Mouse (Mus musculus) forebrain, embryonic 14.5 days (tissue): Measurements from ENCODE around the gene Dennd6a. TPM values are rescaled to one million over a fixed set of nuclear protein-coding genes. Genes with fewer than 3 reads are reported as not detected.
"Not testable (repeated sequence)": the region's sequence is repeated elsewhere in the genome, so short reads cannot be mapped to it uniquely, and the experiment has no call there.

Source experiments
- ATAC-seq: fragments of 200-750 bp; cut with Nextera tagmentation; 2 replicates; pipeline ENCODE4 v1.8.0; 2017; ENCODE audit warnings: mild to moderate bottlenecking, moderate library complexity
- DNase-seq: peaks from one replicate; pipeline ENCODE4 v3.0.0-alpha.2; 2015; ENCODE audit warnings: low spot score
- H3K27ac ChIP-seq: fragments of 300-500 bp; sonication (generic); 2 replicates; pipeline ENCODE4 v1.5.1; 2014; ENCODE audit warnings: low read depth, mild to moderate bottlenecking, control low read depth, low read length, moderate library complexity
- H3K27me3 ChIP-seq: fragments of 300-500 bp; sonication (generic); replicated peaks from 2 replicates; pipeline ENCODE4 v1.6.1; 2014; ENCODE audit warnings: low read length, control low read depth, mixed read lengths; ENCODE audit not compliant: control insufficient read depth, insufficient read depth
- H3K36me3 ChIP-seq: fragments of 300-500 bp; sonication (generic); 2 replicates; pipeline ENCODE4 v1.6.1; 2014; ENCODE audit warnings: low read length, control low read depth; ENCODE audit not compliant: control insufficient read depth, insufficient read depth
- H3K4me1 ChIP-seq: fragments of 300-500 bp; sonication (generic); 2 replicates; pipeline ENCODE4 v1.6.1; 2014; ENCODE audit warnings: antibody characterized with exemption, low read length, control low read depth; ENCODE audit not compliant: control insufficient read depth, insufficient read depth
- H3K4me2 ChIP-seq: fragments of 300-500 bp; sonication (generic); 2 replicates; pipeline ENCODE4 v1.6.1; 2014; ENCODE audit warnings: mild to moderate bottlenecking, control low read depth, low read length
- H3K4me3 ChIP-seq: fragments of 300-500 bp; sonication (generic); 2 replicates; pipeline ENCODE4 v1.5.1; 2014; ENCODE audit warnings: low read depth, low read length, control low read depth
- H3K9ac ChIP-seq: fragments of 300-500 bp; sonication (generic); 2 replicates; pipeline ENCODE4 v1.6.1; 2014; ENCODE audit warnings: mild to moderate bottlenecking, low read length, control low read depth, moderate library complexity
- H3K9me3 ChIP-seq: fragments of 300-500 bp; sonication (generic); replicated peaks from 2 replicates; pipeline ENCODE4 v1.6.1; 2016; ENCODE audit warnings: low read length, control low read depth, mixed read lengths; ENCODE audit not compliant: control insufficient read depth
- WGBS: fragments of 180-500 bp; shearing (Covaris S2); extraction: QIAGEN DNeasy Blood & Tissue Kit; methylation state at CpG from one replicate; pipeline ENCODE4 v1.1.7; 2014; 5-methylcytosine and 5-hydroxymethylcytosine counted together
- polyA plus RNA-seq: library from polyadenylated mRNA; unstranded; fragments of >200 nt; fragmentation: Nextera tagmentation; extraction: Ambion mirVana; gene quantifications from 2 replicates; pipeline ENCODE4 v1.2.1, GENCODE M21; 2014

The Dennd6a gene
- 18.2 and 20.5 TPM in 2 replicates for polyA plus RNA-seq

DNA sequence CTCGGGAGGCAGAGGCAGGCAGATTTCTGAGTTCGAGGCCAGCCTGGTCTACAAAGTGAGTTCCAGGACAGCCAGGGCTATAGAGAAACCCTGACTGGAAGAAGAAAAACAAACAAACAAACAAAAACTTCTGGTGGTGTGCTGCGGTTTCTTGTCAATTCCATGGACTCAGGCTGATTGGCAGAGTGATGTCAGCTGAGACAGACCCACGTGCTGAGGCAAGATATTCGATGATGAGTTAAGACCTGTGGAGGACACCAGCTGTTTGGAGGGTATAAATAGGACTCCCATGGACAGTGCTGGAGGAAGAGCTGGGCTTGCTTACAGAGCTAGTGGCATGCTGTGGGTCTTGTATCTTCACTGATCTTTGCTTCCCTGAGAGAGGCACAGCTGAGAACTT lies at the start of gene Dennd6a:
Dennd6a (plus strand) TSS at position 301 of the 400 bp plus-strand sequence.
- not testable (repeated sequence) for ATAC-seq, H3K27me3 ChIP-seq, H3K4me2 ChIP-seq, H3K27ac ChIP-seq, H3K36me3 ChIP-seq, DNase-seq, H3K9ac ChIP-seq, H3K4me3 ChIP-seq, H3K4me1 ChIP-seq, H3K9me3 ChIP-seq
- WGBS = 90% methylated on average over 5 of the region's 5 CpGs

DNA sequence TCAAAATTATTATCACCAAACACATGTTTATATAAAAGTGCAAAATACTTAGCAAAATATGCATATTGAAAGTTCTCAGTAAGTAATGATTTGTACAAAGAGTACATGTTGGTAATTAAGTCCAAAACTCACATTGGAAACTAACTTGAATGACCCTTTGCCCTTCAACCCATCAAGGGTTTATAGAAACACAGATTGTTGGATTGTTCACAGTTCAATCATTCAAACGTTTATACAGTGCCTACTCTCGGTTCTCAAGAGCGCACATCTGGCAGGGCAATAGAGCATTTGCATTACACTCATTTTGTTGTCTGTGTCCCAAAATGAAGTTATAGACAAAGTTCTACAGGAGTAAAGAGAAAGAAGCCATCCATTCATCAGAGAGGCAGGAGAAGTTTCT lies 47.7 kb upstream of the Dennd6a start:
- H3K4me3 ChIP-seq = no peak overlapping the region

DNA sequence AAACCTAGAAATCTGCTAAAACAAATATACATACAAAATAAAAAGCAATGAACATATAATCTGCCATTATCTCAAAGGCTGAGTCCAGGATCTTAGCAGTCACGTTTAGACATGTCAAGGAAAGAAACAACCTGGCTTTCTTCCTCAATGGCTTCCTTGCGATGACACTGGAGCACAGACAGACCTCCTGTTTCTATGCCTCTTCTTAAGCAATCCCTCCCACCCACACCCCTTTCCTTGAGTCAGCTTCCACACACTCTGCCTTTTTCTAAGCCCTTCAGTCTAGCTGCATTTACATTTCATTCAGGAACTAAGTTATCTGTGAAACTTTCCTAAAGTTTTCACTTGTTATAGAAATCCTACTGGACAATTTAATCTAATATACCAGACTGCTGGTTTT lies 45.4 kb upstream of the Dennd6a start:
- no peaks in the 10 kb centered on the region for H3K36me3 ChIP-seq
- H3K27me3 ChIP-seq = no peaks in the 10 kb centered on the region
- no peak overlapping the region for H3K4me2 ChIP-seq
- H3K27ac ChIP-seq = no peak overlapping the region
- no peak overlapping the region for H3K4me3 ChIP-seq
- DNase-seq = no peak
- no peak for ATAC-seq
- WGBS = 81% methylated on average over 2 of the region's 2 CpGs
- H3K9me3 ChIP-seq = no peaks in the 10 kb centered on the region
- no peak overlapping the region for H3K9ac ChIP-seq
- peaks cover 21% of the 10 kb centered on the region for H3K4me1 ChIP-seq

More for the DNA sequence above, 47.7 kb upstream of the Dennd6a start:
- 43% methylated on average over 3 of the region's 3 CpGs for WGBS
- Histone ChIP-seq H3K36me3 (no peaks in the 10 kb centered on the region), H3K9me3 (no peaks in the 10 kb centered on the region), H3K9ac (no peak overlapping the region), H3K27ac (no peak overlapping the region), H3K4me2 (no peak overlapping the region), H3K4me1 (peaks cover 6% of the 10 kb centered on the region; the same call in 1 of the 2 replicates), H3K27me3 (no peaks in the 10 kb centered on the region)
- no peak for DNase-seq
- no peak for ATAC-seq

DNA sequence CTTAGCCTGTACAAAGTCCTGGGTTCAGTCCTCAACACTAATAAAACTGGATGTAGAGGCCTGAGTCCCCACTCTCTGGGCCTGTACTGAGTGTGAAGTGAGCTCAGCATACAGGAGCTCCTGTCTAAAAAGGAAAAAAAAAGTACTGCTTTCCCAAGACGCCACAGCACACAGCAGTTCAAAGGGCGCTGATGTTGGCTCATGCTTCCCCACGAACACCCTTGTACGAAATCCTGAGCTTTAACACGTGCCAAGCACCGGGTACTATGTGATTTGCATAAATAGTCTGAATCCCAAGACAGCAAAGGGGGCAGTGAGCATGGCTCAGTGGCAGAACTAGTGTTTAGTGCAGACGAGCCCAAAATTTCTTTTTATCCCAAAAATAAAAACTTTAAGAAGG lies 43.3 kb upstream of the Dennd6a start:
- WGBS = 41% methylated on average over 7 of the region's 7 CpGs
- ATAC-seq (no peak), DNase-seq (no peak)
- Histone ChIP-seq H3K27ac (no peak overlapping the region), H3K4me2 (no peak overlapping the region), H3K9me3 (no peaks in the 10 kb centered on the region), H3K4me3 (no peak overlapping the region), H3K9ac (no peak overlapping the region), H3K4me1 (peaks cover 24% of the 10 kb centered on the region), H3K27me3 (no peaks in the 10 kb centered on the region), H3K36me3 (no peaks in the 10 kb centered on the region)

DNA sequence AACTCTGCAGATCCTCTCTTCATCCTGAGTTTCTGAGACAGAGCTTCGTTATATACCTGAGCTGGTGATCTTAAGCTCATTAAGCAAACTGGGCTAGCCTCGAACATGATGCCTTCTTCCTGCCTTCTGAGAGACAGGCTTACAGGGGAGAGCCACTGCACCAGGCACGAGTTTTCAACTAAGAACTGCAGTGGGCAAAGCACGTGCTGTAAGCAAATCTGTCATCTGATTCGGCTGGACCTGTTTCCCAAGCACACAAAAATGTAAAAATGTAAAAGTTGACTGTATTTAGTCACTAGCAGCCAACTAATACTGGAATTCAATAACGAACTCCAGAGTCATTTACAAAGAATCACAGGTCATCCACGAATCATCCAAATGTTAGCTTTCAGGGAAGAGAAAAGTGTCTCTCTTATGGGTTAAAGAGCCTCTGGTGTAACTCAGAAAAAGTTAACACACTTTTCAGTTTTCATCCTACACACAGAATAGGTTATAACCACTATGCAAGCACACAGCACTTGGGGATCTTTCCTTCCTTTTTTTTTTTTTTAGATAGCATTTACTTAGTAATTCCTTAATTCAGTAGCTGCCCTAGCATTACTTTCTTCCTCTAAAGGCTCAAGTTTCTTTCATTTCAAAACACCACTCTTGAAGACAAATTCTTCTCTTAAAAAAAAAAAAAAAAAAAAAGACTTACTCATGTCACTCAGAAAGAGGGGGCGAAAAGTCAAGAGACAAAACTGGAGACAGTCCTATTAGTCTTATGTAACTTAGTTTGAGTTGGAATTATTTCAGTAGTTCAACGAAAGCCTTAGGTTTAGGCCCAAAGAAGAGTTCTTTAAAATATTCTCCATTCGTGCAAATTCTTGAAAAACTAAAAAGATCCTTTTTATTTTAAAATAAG lies 42.0 kb upstream of the Dennd6a start:
- 0 out of 2 replicates have a peak overlapping the region, but pooled peaks have one; percentile 16 for H3K4me2 ChIP-seq
- no peaks in the 10 kb centered on the region for H3K36me3 ChIP-seq
- H3K4me3 ChIP-seq = no peak overlapping the region
- H3K4me1 ChIP-seq = peaks cover 24% of the 10 kb centered on the region
- WGBS = 78% methylated on average over 10 of the region's 10 CpGs
- no peak overlapping the region for H3K9ac ChIP-seq
- no peaks in the 10 kb centered on the region for H3K27me3 ChIP-seq
- DNase-seq (no peak), ATAC-seq (no peak)
- H3K27ac ChIP-seq = no peak overlapping the region
- no peaks in the 10 kb centered on the region for H3K9me3 ChIP-seq

DNA sequence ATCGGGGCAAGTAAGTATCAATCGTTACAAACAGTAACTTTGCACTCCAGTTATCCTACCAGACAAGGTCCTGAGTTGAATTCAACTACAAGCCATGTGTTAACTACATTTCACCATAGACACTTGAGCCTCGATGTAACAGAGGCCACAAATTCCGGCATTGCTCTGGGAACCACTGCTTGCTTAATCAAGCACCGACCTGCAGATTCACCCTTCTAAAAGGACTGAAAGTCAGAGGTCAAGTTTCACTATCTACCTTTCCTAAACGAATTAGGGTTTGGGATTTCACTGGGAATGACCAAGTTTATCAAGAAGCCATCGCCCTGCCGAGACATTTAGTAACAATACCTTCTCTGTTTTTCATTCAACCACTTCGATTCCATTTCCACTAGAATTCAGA lies 40.9 kb upstream of the Dennd6a start:
- Histone ChIP-seq H3K9ac (peak overlapping the region; percentile 91; the same call in 1 of the 2 replicates), H3K4me1 (peaks cover 24% of the 10 kb centered on the region), H3K27me3 (no peaks in the 10 kb centered on the region), H3K9me3 (no peaks in the 10 kb centered on the region), H3K36me3 (no peaks in the 10 kb centered on the region), H3K4me2 (peak overlapping the region; percentile 90), H3K27ac (no peak overlapping the region), H3K4me3 (peak overlapping the region; percentile 95)
- 65% methylated on average over 9 of the region's 9 CpGs for WGBS
- no peak for ATAC-seq
- no peak for DNase-seq

DNA sequence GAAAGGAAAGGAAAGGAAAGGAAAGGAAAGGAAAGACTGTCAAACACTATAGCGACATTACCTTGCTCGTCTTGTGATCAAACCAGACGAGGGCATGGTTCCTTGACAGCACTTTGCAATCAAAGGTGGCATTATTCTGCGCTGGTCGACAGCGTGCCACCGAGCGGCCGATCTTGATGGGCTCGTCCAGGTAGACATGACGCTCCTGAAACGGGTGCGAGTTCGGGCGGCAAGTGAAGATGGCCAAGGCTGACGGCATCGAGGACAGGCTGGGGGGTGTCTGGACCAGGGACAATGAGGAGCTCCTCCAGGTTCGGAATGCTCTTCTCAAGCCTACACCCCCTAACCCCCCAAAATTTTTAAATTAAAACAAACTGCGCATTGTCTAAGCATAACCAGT lies 40.4 kb upstream of the Dennd6a start:
- H3K4me2 ChIP-seq = peak overlapping the region; percentile 90
- peak overlapping the region; percentile 91 for H3K9ac ChIP-seq
- DNase-seq (no peak), ATAC-seq (no peak)
- no peaks in the 10 kb centered on the region for H3K27me3 ChIP-seq
- H3K4me1 ChIP-seq = peaks cover 24% of the 10 kb centered on the region
- H3K9me3 ChIP-seq = no peaks in the 10 kb centered on the region
- peak overlapping the region; percentile 95 for H3K4me3 ChIP-seq
- no peaks in the 10 kb centered on the region for H3K36me3 ChIP-seq
- WGBS = 25% methylated on average over 19 of the region's 19 CpGs
- H3K27ac ChIP-seq = no peak overlapping the region

DNA sequence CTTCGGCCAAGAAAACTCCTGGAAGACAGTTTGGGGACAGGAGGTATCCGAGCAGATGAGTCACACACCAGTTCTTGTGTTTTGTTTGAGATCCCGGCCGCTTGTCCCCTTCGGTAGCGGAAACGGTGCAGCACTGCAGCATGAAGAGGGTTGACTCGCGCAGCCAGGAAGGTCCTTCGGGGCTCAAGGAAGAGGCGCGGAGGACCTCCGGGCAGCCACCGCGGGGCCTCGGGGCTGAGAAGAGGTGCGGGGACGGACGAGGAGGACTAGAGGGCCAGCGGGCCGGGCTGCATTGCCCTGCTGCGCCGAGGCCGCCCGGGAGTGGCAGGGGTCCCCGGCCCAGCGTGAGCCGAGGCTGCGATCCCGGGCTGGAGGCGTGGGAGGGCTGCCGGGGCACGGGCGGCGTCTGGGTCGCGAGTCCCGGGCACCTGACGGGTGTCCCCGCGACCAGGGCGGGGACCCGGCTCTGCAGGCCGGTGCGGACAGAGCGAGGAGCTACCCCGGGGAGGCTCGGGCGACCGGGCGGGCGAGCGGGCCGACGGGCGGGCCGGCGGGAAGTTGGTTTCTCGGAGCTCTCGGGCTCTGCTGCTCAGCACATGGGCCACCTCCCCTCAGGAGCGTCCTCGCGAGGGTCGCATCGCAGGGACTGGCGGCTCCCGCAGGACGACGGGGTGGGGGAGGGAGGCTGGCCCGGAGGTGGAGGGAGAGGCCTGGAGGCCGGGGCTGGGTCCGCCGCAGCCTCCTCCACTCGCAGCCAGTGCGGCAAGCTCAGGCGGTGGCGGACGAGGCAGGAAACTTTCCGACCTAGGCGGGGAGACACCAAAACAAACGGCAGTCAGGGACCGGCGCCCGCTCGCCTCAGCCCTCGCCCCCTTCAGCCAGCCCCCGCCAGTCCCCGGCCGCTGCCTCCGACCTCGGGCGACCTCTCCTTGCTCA lies 39.6 kb upstream of the Dennd6a start:
- Histone ChIP-seq H3K4me3 (peak overlapping the region; percentile 95), H3K4me2 (peak overlapping the region; percentile 90), H3K4me1 (peaks cover 24% of the 10 kb centered on the region), H3K9me3 (no peaks in the 10 kb centered on the region), H3K27me3 (no peaks in the 10 kb centered on the region), H3K36me3 (no peaks in the 10 kb centered on the region), H3K9ac (peak overlapping the region; percentile 91), H3K27ac (peak overlapping the region; percentile 84)
- ATAC-seq (peak; percentile 84), DNase-seq (peak; percentile 58)
- under 1% methylated on average over 88 of the region's 92 CpGs for WGBS
